Mouse (Mus musculus): ENCODE data around the gene Utp4. TPM values are rescaled to one million over a fixed set of nuclear protein-coding genes. Genes with fewer than 3 reads are reported as not detected.

Gene Utp4
- polyA plus RNA-seq (2014; fragmentation: Illumina TruSeq; extraction: RNeasy Lipid Tissue Mini Kit (QIAGEN cat#74804); ENCODE audit: low read depth, low replicate concordance), result 18.5 TPM

GRCm38 (mm10) chr8:106893481-106894156 is at the start of gene Utp4:
Gene Utp4, plus strand, starts transcription at chr8:106893636.

GRCm38 (mm10) chr8:106870051-106870450 is 23.4 kb upstream of the Utp4 start, which contains the start of gene Has3:
Gene Has3, plus strand, starts transcription at chr8:106870242.

GRCm38 (mm10) chr8:106935324-106935869 is 42.0 kb downstream of the Utp4 start, which contains the start of gene Sntb2:
Gene Sntb2, plus strand, starts transcription at chr8:106935750.

Other genes starting within 250 kb of the Utp4 start
- 7.7 TPM for gene Tango6, start 210.6 kb upstream of the Utp4 start, polyA plus RNA-seq (2014; fragmentation: Illumina TruSeq; extraction: RNeasy Lipid Tissue Mini Kit (QIAGEN cat#74804); ENCODE audit: low read depth, low replicate concordance)
- 1.5 TPM for gene Has3, start 23.4 kb upstream of the Utp4 start, polyA plus RNA-seq (2014; fragmentation: Illumina TruSeq; extraction: RNeasy Lipid Tissue Mini Kit (QIAGEN cat#74804); ENCODE audit: low read depth, low replicate concordance)
- gene Sntb2, start 42.1 kb downstream of the Utp4 start, polyA plus RNA-seq (2014; fragmentation: Illumina TruSeq; extraction: RNeasy Lipid Tissue Mini Kit (QIAGEN cat#74804); ENCODE audit: low read depth, low replicate concordance), result 6.8 TPM
- gene Vps4a, start 137.6 kb downstream of the Utp4 start, polyA plus RNA-seq (2014; fragmentation: Illumina TruSeq; extraction: RNeasy Lipid Tissue Mini Kit (QIAGEN cat#74804); ENCODE audit: low read depth, low replicate concordance), result 62.9 TPM
- 65.7 TPM for gene Pdf, start 155.0 kb downstream of the Utp4 start, polyA plus RNA-seq (2014; fragmentation: Illumina TruSeq; extraction: RNeasy Lipid Tissue Mini Kit (QIAGEN cat#74804); ENCODE audit: low read depth, low replicate concordance)
- gene Cog8, start 163.1 kb downstream of the Utp4 start, polyA plus RNA-seq (2014; fragmentation: Illumina TruSeq; extraction: RNeasy Lipid Tissue Mini Kit (QIAGEN cat#74804); ENCODE audit: low read depth, low replicate concordance), result 22.4 TPM
- 21.3 TPM for gene Nip7, start 163.2 kb downstream of the Utp4 start, polyA plus RNA-seq (2014; fragmentation: Illumina TruSeq; extraction: RNeasy Lipid Tissue Mini Kit (QIAGEN cat#74804); ENCODE audit: low read depth, low replicate concordance)
- gene Tmed6, start 172.0 kb downstream of the Utp4 start, polyA plus RNA-seq (2014; fragmentation: Illumina TruSeq; extraction: RNeasy Lipid Tissue Mini Kit (QIAGEN cat#74804); ENCODE audit: low read depth, low replicate concordance), result not detected
- gene Terf2, start 202.9 kb downstream of the Utp4 start, polyA plus RNA-seq (2014; fragmentation: Illumina TruSeq; extraction: RNeasy Lipid Tissue Mini Kit (QIAGEN cat#74804); ENCODE audit: low read depth, low replicate concordance), result 15.6 TPM